Mouse (Mus musculus) liver, embryonic 14.5 days (tissue): ENCODE results near the gene Pcdh15.

Source experiments
- CTCF ChIP-seq: IDR thresholded peaks from 2 replicates; pipeline ENCODE4 v1.5.1; 2016; ENCODE audit warnings: antibody characterized with exemption, low read depth, control low read depth
- EP300 ChIP-seq: IDR thresholded peaks from 2 replicates; pipeline ENCODE4 v1.6.1; 2016; ENCODE audit warnings: antibody characterized with exemption, low read depth

GRCm38 (mm10) chr10:73216001-73216400 is 116.9 kb downstream of the Pcdh15 start:
- no peak for TF ChIP-seq EP300
- no peak for TF ChIP-seq CTCF
